Mouse (Mus musculus) G1E (cell line): ENCODE measurements around the gene Psd4. TPM values are rescaled to one million over a fixed set of nuclear protein-coding genes. Genes with fewer than 3 reads are reported as not detected.

Source experiments
- ATAC-seq: 2 replicates; pipeline ENCODE4 v1.8.0; 2016; ENCODE audit warnings: mild to moderate bottlenecking; ENCODE audit not compliant: insufficient number of reproducible peaks, poor library complexity, low FRiP score, severe bottlenecking; ENCODE audit errors: extremely low read depth
- DNase-seq: peaks from one replicate; pipeline ENCODE4 v3.0.0; 2012; ENCODE audit warnings: low spot score
- H3K27me3 ChIP-seq: 2 replicates; pipeline ENCODE4 v1.6.1; 2012; ENCODE audit warnings: mild to moderate bottlenecking, low read length, inconsistent platforms; ENCODE audit not compliant: insufficient read depth
- H3K36me3 ChIP-seq: replicated peaks from 2 replicates; pipeline ENCODE3; 2012; ENCODE audit warnings: mild to moderate bottlenecking, inconsistent platforms
- H3K4me1 ChIP-seq: 2 replicates; pipeline ENCODE4 v1.6.1; 2012; ENCODE audit warnings: low read depth, low read length, inconsistent platforms, mixed read lengths; ENCODE audit not compliant: insufficient read depth
- H3K4me3 ChIP-seq: 2 replicates; pipeline ENCODE4 v1.5.1; 2012; ENCODE audit warnings: low read depth, mild to moderate bottlenecking, inconsistent platforms, low read length, moderate library complexity, mixed read lengths
- H3K9me3 ChIP-seq: replicated peaks from 2 replicates; pipeline ENCODE4 v1.6.1; 2012; ENCODE audit warnings: inconsistent platforms
- CTCF ChIP-seq: IDR thresholded peaks from 2 replicates; pipeline ENCODE4 v1.5.1; 2012; ENCODE audit warnings: low read depth, low read length, inconsistent platforms, mixed read lengths
- GATA1 ChIP-seq: IDR thresholded peaks from 2 replicates; pipeline ENCODE4 v1.6.1; 2012; ENCODE audit warnings: borderline replicate concordance, low read length, inconsistent platforms, mixed read lengths
- GATA2 ChIP-seq: IDR thresholded peaks from 2 replicates; pipeline ENCODE4 v1.6.1; 2012; ENCODE audit warnings: low read depth, low read length, inconsistent platforms, borderline replicate concordance
- POLR2AphosphoS5 ChIP-seq: IDR thresholded peaks from 2 replicates; pipeline ENCODE4 v1.6.1; 2012; ENCODE audit warnings: low read depth, low read length, inconsistent platforms; ENCODE audit not compliant: insufficient replicate concordance
- TAL1 ChIP-seq: conservative IDR thresholded peaks from 2 replicates; pipeline ENCODE4 v1.6.1; 2012; ENCODE audit warnings: low read depth, low read length, inconsistent platforms, mixed read lengths
- polyA plus RNA-seq: library from polyadenylated mRNA; stranded (reverse); fragments of >175 nt; gene quantifications from 2 replicates; pipeline ENCODE4 v1.2.3, GENCODE M21; 2012
- total RNA-seq, 2 experiments: library from RNA; stranded (forward) in 1 of 2; stranded (reverse) in 1 of 2; fragments of 200-1000 nt in 1 of 2; fragments of >200 nt in 1 of 2; fragmentation: Nextera tagmentation in 1 of 2; gene quantifications; 2 replicates each; pipeline ENCODE4 v1.2.3; 2014 to 2017

The Psd4 gene
- total and polyA plus RNA-seq, 3 experiments = 0.11 to 0.38 (median 0.11) TPM

DNA sequence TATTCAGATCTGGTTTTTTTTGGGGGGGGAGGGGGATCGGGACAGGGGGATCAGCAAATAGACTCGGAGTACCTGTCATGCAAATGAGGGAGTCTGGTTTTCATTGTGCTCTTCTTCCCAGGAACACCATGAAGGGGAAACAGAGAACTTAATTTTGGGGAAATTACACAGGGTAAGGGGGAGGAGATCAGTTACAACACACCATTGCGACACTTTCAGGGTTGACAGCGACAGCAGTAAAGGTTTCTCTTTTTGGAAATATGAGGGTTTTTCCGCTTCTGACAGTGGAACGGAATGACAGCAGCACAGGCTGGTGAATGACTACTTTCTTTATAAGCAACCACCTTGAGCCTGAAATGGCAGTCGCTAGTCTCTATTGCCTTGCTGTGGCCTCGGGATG is 22.3 kb upstream of the Psd4 start:
- H3K36me3 ChIP-seq = no peaks in the 10 kb centered on the region
- no peaks in the 10 kb centered on the region for H3K27me3 ChIP-seq
- no peak for TF ChIP-seq GATA1
- TF ChIP-seq GATA2 = no peak
- ATAC-seq = no peak
- no peaks in the 10 kb centered on the region for H3K9me3 ChIP-seq
- no peak overlapping the region for H3K4me3 ChIP-seq
- H3K4me1 ChIP-seq = no peaks in the 10 kb centered on the region
- no peak for DNase-seq

DNA sequence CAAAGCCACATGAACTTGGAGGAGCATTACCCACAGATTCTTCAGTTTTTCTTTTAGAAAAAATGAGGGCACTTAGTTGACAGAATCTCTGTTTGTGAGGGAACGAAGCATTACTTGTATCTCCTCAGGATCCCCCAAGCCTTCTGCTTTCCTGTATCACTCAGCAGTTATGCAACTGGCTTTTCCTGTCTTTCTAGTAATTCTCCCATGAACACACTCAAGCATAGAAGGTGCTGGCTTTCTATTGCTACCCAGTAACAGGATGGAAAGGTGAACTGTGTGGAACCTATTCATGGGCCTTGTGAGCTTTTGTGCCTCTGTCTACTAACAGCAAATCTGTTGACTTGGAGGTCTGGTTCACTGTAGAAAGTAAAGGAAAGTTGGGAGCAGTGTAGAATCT is 19.5 kb upstream of the Psd4 start:
- Histone ChIP-seq H3K9me3 (no peaks in the 10 kb centered on the region), H3K36me3 (no peaks in the 10 kb centered on the region), H3K4me3 (no peak overlapping the region), H3K4me1 (no peaks in the 10 kb centered on the region), H3K27me3 (no peaks in the 10 kb centered on the region)
- DNase-seq = no peak
- no peak for TF ChIP-seq GATA2
- TF ChIP-seq GATA1 = no peak
- no peak for TF ChIP-seq TAL1
- TF ChIP-seq CTCF = no peak
- no peak for TF ChIP-seq POLR2AphosphoS5
- no peak for ATAC-seq

DNA sequence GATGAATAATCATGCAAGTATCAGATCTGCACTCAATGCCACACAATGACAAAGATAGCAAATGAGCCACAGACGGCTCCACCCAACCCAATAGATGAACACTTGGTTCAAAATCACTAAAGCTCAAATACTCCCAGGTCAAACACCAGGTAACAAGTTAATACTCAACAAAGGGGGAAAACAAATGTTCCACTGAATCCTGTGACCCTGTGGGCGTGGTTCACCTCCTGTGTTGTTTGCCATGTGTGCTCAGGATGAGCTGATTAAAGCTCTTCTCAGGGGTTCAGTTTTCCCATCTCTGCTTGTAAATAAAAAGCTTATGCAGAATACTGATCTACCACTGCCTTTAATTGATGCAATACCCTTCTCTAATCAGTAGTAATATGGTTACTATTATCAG is 16.2 kb upstream of the Psd4 start:
- no peaks in the 10 kb centered on the region for H3K9me3 ChIP-seq
- ATAC-seq = no peak
- no peak overlapping the region for H3K4me3 ChIP-seq
- no peak for DNase-seq
- no peaks in the 10 kb centered on the region for H3K27me3 ChIP-seq
- H3K36me3 ChIP-seq = no peaks in the 10 kb centered on the region
- TF ChIP-seq GATA1 = no peak
- H3K4me1 ChIP-seq = no peaks in the 10 kb centered on the region

DNA sequence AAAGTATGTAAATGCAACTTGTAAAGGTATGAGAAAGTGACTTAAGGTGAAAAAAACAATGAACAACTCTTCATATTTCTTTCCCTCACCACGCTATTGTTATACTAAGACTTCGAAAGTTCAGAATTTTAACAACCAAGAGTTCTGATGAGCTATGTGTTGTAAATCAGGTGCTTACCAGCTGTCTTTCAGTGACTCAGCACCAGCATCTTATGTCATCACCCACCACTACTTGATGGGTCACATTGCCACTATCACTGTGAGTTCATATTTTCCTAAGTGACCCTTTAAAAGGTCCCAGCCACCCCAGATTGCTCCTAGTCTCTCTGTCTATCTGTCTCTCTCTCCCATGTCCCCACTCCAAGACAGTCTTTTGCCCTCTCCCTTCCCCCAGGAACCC is 14.3 kb upstream of the Psd4 start:
- no peaks in the 10 kb centered on the region for H3K27me3 ChIP-seq
- no peaks in the 10 kb centered on the region for H3K9me3 ChIP-seq
- H3K36me3 ChIP-seq = no peaks in the 10 kb centered on the region
- H3K4me3 ChIP-seq = no peak overlapping the region
- no peak for TF ChIP-seq GATA1
- TF ChIP-seq CTCF = no peak
- no peak for TF ChIP-seq POLR2AphosphoS5
- no peak for TF ChIP-seq GATA2
- TF ChIP-seq TAL1 = no peak
- ATAC-seq (no peak), DNase-seq (no peak)
- no peaks in the 10 kb centered on the region for H3K4me1 ChIP-seq

DNA sequence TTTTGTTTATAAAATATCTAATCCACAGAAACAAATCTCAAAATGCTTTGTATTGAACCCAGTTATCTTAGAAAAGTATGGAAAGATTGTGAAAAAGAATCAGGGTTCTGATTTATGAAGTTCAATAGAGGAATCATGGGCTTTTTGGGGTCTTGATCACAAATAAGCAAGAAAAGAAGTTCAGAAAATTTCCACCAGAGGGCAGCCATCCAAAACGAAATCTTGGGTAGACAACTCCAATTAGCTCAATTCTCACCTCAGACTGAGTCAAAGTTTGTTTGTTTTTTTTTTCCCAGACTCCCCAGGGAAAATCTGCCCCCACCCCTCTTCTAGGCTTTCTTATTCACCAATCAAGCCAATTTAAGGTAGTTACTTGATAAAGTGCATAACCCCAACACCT is 9.7 kb upstream of the Psd4 start:
- ATAC-seq = no peak
- TF ChIP-seq POLR2AphosphoS5 = no peak
- TF ChIP-seq GATA2 = no peak
- TF ChIP-seq CTCF = no peak
- no peak for TF ChIP-seq GATA1
- no peak for TF ChIP-seq TAL1
- DNase-seq = no peak
- Histone ChIP-seq H3K4me3 (no peak overlapping the region), H3K27me3 (no peaks in the 10 kb centered on the region), H3K36me3 (no peaks in the 10 kb centered on the region), H3K4me1 (no peaks in the 10 kb centered on the region), H3K9me3 (no peaks in the 10 kb centered on the region)

DNA sequence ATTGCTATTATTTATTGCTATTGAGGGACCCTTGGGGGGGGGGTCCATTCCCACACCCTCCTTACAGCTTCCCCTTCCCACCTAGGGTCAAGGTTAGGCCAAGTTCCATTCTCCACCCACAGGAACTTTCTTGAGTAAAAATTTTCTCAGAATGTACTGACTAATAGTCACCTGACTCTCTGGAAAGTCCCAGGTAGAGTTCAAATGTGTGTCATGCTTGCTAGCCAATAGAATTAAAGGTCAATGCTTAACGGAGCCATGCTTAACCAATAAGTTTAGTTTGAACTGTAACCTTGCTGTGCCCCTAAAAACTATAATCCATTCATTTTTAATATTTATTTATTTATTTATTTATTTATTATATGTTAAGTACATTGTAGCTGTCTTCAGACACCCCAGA is 8.0 kb upstream of the Psd4 start:
- no peak for DNase-seq
- H3K4me1 ChIP-seq = no peaks in the 10 kb centered on the region
- ATAC-seq = no peak
- no peaks in the 10 kb centered on the region for H3K27me3 ChIP-seq
- H3K9me3 ChIP-seq = no peaks in the 10 kb centered on the region
- no peak overlapping the region for H3K4me3 ChIP-seq
- no peak for TF ChIP-seq TAL1
- TF ChIP-seq GATA1 = no peak
- TF ChIP-seq POLR2AphosphoS5 = no peak
- TF ChIP-seq GATA2 = no peak
- TF ChIP-seq CTCF = no peak
- H3K36me3 ChIP-seq = no peaks in the 10 kb centered on the region

DNA sequence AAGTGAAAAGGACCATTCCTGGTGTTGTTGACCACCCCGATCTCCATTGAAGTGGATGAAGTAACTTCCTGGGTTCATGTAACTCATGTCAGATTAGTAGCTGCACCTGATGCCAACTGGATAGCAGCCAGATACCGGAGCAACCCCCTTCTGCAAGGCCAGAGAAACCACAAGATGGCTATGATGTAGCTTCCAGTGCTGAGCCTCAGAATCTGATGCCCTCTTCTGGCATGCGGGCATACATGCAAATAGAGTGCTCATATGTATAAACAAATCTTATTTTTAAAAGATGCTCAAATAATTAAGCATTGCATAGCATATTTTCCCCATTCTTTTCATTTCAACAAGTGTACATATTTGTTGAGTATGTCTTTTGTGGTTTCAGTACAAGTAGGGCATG is 3.6 kb upstream of the Psd4 start:
- TF ChIP-seq TAL1 (no peak), GATA2 (no peak), GATA1 (no peak), CTCF (no peak), POLR2AphosphoS5 (no peak)
- ATAC-seq = no peak
- no peaks in the 10 kb centered on the region for H3K27me3 ChIP-seq
- no peaks in the 10 kb centered on the region for H3K4me1 ChIP-seq
- no peaks in the 10 kb centered on the region for H3K36me3 ChIP-seq
- no peak for DNase-seq
- no peaks in the 10 kb centered on the region for H3K9me3 ChIP-seq
- H3K4me3 ChIP-seq = no peak overlapping the region
